14 mouse cellular contexts compared by ENCODE assay signal in the genomic region with DNA sequence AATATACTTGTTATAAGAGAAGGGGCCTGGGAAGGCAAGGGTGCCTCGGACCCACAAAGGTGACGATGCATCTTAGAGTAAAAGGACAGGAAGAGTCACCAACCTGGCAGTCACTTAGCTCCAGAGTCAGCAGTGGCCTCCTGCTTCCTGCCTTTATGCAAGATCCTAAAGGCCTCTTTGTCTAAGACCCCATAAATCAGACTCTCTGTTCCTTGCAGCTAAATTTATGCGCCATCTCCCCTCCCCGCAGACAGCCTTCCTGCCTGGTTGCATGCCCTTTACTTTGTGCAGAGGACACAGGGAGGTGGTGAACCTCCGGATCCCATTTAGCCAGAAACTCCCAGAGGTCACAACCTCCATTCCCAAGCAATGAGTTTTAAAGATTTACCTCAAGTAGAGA. TPM values are rescaled to one million over a fixed set of nuclear protein-coding genes. Genes with fewer than 3 reads are reported as not detected.
DNase-seq lines count a peak whose midpoint lies in the region; ATAC-seq and TF ChIP-seq lines count a peak whose summit lies in the region.
"Had no signal": no experiment of that assay in that cellular context is flagged by ENCODE, and none has a peak within 500 bp of the region (broad histone marks: within the 10 kb centered on the region; RNA-seq: fewer than 3 reads in every experiment).

No protein-coding gene starts in this region.

- no peak overlapping the region for H3K4me2 ChIP-seq in kidney, postnatal 0 days (ENCODE audit: low read length)
- peak overlapping the region; percentile 28; the same call in 1 of the 2 replicates for H3K4me2 ChIP-seq in neural tube, embryonic 12.5 days (replicated peaks)
- H3K4me2 ChIP-seq: limb, embryonic 15.5 days; midbrain, embryonic 12.5 days had no signal

- H3K27me3 ChIP-seq in kidney, postnatal 0 days (ENCODE audit: insufficient read depth, low read length) = no peaks in the 10 kb centered on the region
- H3K27me3 ChIP-seq in neural tube, embryonic 12.5 days (replicated peaks) = no peaks in the 10 kb centered on the region
- H3K27me3 ChIP-seq: limb, embryonic 15.5 days; midbrain, embryonic 12.5 days had no signal

- ATAC-seq in kidney, postnatal 0 days (replicated peaks; ENCODE audit: low FRiP score, low read depth) = no peak
- peak; percentile 95 for ATAC-seq in neural tube, embryonic 12.5 days (ENCODE audit: low FRiP score, low read depth)

- no peak overlapping the region for H3K4me3 ChIP-seq in kidney, postnatal 0 days (replicated peaks; ENCODE audit: low read depth, low read length)
- H3K4me3 ChIP-seq in neural tube, embryonic 12.5 days = no peak overlapping the region
- H3K4me3 ChIP-seq: limb, embryonic 15.5 days; midbrain, embryonic 12.5 days had no signal

- no peaks in the 10 kb centered on the region for H3K9me3 ChIP-seq in kidney, postnatal 0 days (replicated peaks; ENCODE audit: low read length)
- no peaks in the 10 kb centered on the region for H3K9me3 ChIP-seq in neural tube, embryonic 12.5 days
- H3K9me3 ChIP-seq: limb, embryonic 15.5 days; midbrain, embryonic 12.5 days had no signal

- peak; percentile 26 to 39 for DNase-seq in adrenal gland, adult (ENCODE audit: inconsistent age in 2 of 2, low spot score in 1 of 2)
- no peak for DNase-seq in adrenal gland, postnatal 25 days
- DNase-seq in embryo, embryonic 9.5 days (ENCODE audit: extremely low spot score) = peak; percentile 31
- peak; percentile 77 for DNase-seq in kidney, postnatal 0 days (ENCODE audit: low spot score)
- no peak for DNase-seq in gastrocnemius, adult 8-10 months (ENCODE audit: low spot score in 2 of 2)
- DNase-seq in cerebellum, postnatal 14 days = no peak
- DNase-seq in heart, postnatal 4 days = no peak
- DNase-seq: cerebellum, postnatal 25 days; heart, adult 11 months; layer of hippocampus, postnatal 36 days; lung, postnatal 14 days had no signal

- H3K4me1 ChIP-seq in kidney, postnatal 0 days (replicated peaks; ENCODE audit: insufficient read depth, low read length) = no peaks in the 10 kb centered on the region
- H3K4me1 ChIP-seq in neural tube, embryonic 12.5 days = peaks cover 14% of the 10 kb centered on the region; the same call in 1 of the 2 replicates
- H3K4me1 ChIP-seq: limb, embryonic 15.5 days; midbrain, embryonic 12.5 days had no signal

- WGBS in kidney, postnatal 0 days = 8% methylated on average over 5 of the region's 5 CpGs
- WGBS in neural tube, embryonic 12.5 days = 7% methylated on average over 5 of the region's 5 CpGs

- H3K27ac ChIP-seq in kidney, postnatal 0 days = no peak overlapping the region
- H3K27ac ChIP-seq in neural tube, embryonic 12.5 days = no peak overlapping the region
- H3K27ac ChIP-seq: limb, embryonic 15.5 days; midbrain, embryonic 12.5 days had no signal

- H3K9ac ChIP-seq in kidney, postnatal 0 days (ENCODE audit: low read depth, low read length) = no peak overlapping the region
- no peak overlapping the region for H3K9ac ChIP-seq in neural tube, embryonic 12.5 days
- H3K9ac ChIP-seq: limb, embryonic 15.5 days; midbrain, embryonic 12.5 days had no signal

- no peak for TF ChIP-seq CTCF in kidney, postnatal 0 days (IDR thresholded peaks at IDR 0.05; ENCODE audit: low read depth)

- H3K36me3 ChIP-seq in kidney, postnatal 0 days (ENCODE audit: insufficient read depth, low read length) = no peaks in the 10 kb centered on the region
- no peaks in the 10 kb centered on the region for H3K36me3 ChIP-seq in neural tube, embryonic 12.5 days
- H3K36me3 ChIP-seq: limb, embryonic 15.5 days; midbrain, embryonic 12.5 days had no signal

RNA-seq across cellular contexts. Expression of a gene that starts 52.8 kb away (rescaled TPM):
- 90.1 and 100 TPM in 2 replicates for total RNA-seq in adrenal gland, postnatal 25 days (2021)
- polyA plus RNA-seq in kidney, postnatal 0 days (2015; fragmentation: Nextera tagmentation; extraction: Ambion mirVana) = 333 and 339 TPM in 2 replicates
- 257 and 275 TPM in 2 replicates for polyA plus RNA-seq in neural tube, embryonic 12.5 days (2016; fragmentation: Nextera tagmentation; extraction: Ambion mirVana)
- total RNA-seq in gastrocnemius, adult 8-10 months (2022) = 10 to 100 TPM; 55.1 to 62.7 (median 56.8) TPM
- total RNA-seq in heart, postnatal 4 days (2021) = 10 to 100 TPM; 53.6 to 60.3 TPM

Comparison
In these comparisons a context has a peak if more than half of its experiments do, and no peak if none do; other contexts are left out.
1. DNase-seq: peak in adrenal gland, adult (2 of 2), embryo, embryonic 9.5 days (single experiment) and kidney, postnatal 0 days (single experiment); none in adrenal gland, postnatal 25 days (single experiment), gastrocnemius, adult 8-10 months (0 of 2), cerebellum, postnatal 14 days (0 of 2) and heart, postnatal 4 days (single experiment).